In genomic region chr1:89680673-89681072, GRCm38 (mm10) we compare ENCODE assay signal across 18 mouse cellular contexts.
"Had no signal": no experiment of that assay in that cellular context is flagged by ENCODE, and none has a peak within 500 bp of the region (broad histone marks: within the 10 kb centered on the region; RNA-seq: fewer than 3 reads in every experiment).

No protein-coding gene starts in this region.

- H3K9ac ChIP-seq: liver, embryonic 15.5 days; liver, postnatal 0 days; lung, embryonic 15.5 days; midbrain, embryonic 13.5 days; midbrain, embryonic 15.5 days; stomach, embryonic 15.5 days had no signal

- H3K4me1 ChIP-seq: liver, embryonic 15.5 days; megakaryocyte, embryonic 14.5 days; stomach, embryonic 15.5 days had no signal

- H3K9me3 ChIP-seq: liver, embryonic 15.5 days; lung, embryonic 15.5 days; megakaryocyte, embryonic 14.5 days; midbrain, embryonic 13.5 days; midbrain, embryonic 15.5 days; stomach, embryonic 15.5 days had no signal

- H3K36me3 ChIP-seq: liver, embryonic 15.5 days; lung, embryonic 15.5 days had no signal

- H3K27ac ChIP-seq: liver, embryonic 15.5 days; lung, embryonic 15.5 days; macrophage; midbrain, embryonic 13.5 days; midbrain, embryonic 15.5 days; stomach, embryonic 15.5 days; stomach, postnatal 0 days had no signal

- H3K4me3 ChIP-seq: liver, embryonic 15.5 days; lung, embryonic 15.5 days; megakaryocyte, embryonic 14.5 days; midbrain, embryonic 13.5 days; midbrain, embryonic 15.5 days; stomach, embryonic 15.5 days had no signal

- DNase-seq: liver, postnatal 0 days; lung, adult 2 months; lung, postnatal 14 days; lung, postnatal 36 days; right cerebral cortex, postnatal 14 days; thymus, adult 2 months; thymus, postnatal 25 days; thymus, postnatal 4 days had no signal

- H3K27me3 ChIP-seq: liver, embryonic 15.5 days; lung, embryonic 15.5 days; megakaryocyte, embryonic 14.5 days; midbrain, embryonic 15.5 days; stomach, embryonic 15.5 days had no signal

- H3K4me2 ChIP-seq: liver, embryonic 15.5 days; lung, embryonic 15.5 days; midbrain, embryonic 11.5 days; midbrain, embryonic 13.5 days; midbrain, embryonic 15.5 days; stomach, embryonic 15.5 days had no signal

- ATAC-seq: liver, postnatal 0 days; lung, postnatal 0 days; midbrain, embryonic 13.5 days; midbrain, embryonic 15.5 days had no signal
